Mouse (Mus musculus) embryonic facial prominence, embryonic 14.5 days (tissue): ENCODE measurements at regions not wholly inside any gene's neighbourhood (a gene's known extent, or its start where the extent isn't known, plus 50 kb on each side); places are given as distances from the start of the nearest gene placed in this dataset.
A peak's percentile ranks its signal among the peaks of the same experiment; 100 is the strongest.

Experiments
- ATAC-seq: fragments of 200-750 bp; cut with Nextera tagmentation; 2 replicates; pipeline ENCODE4 v1.8.0; 2017; ENCODE audit warnings: low read depth, moderate number of reproducible peaks, moderate TSS enrichment
- DNase-seq: peaks from one replicate; pipeline ENCODE4 v3.0.0-alpha.2; 2015; ENCODE audit warnings: low spot score
- H3K27ac ChIP-seq: fragments of 300-500 bp; sonication (generic); replicated peaks from 2 replicates; pipeline ENCODE4 v1.5.1; 2014; ENCODE audit warnings: low read depth, mild to moderate bottlenecking, low read length, moderate library complexity
- H3K27me3 ChIP-seq: fragments of 300-500 bp; sonication (generic); replicated peaks from 2 replicates; pipeline ENCODE4 v1.6.1; 2014; ENCODE audit warnings: low read length; ENCODE audit not compliant: control insufficient read depth, insufficient read depth
- H3K36me3 ChIP-seq: fragments of 300-500 bp; sonication (generic); 2 replicates; pipeline ENCODE4 v1.6.1; 2014; ENCODE audit warnings: low read length, mixed read lengths; ENCODE audit not compliant: control insufficient read depth, insufficient read depth
- H3K4me1 ChIP-seq: fragments of 300-500 bp; sonication (generic); 2 replicates; pipeline ENCODE4 v1.6.1; 2014; ENCODE audit warnings: antibody characterized with exemption, low read length; ENCODE audit not compliant: control insufficient read depth, insufficient read depth
- H3K4me2 ChIP-seq: fragments of 300-500 bp; sonication (generic); 2 replicates; pipeline ENCODE4 v1.6.1; 2014; ENCODE audit warnings: low read depth, mild to moderate bottlenecking, low read length, moderate library complexity, mixed read lengths
- H3K4me3 ChIP-seq: fragments of 300-500 bp; sonication (generic); 2 replicates; pipeline ENCODE4 v1.5.1; 2014; ENCODE audit warnings: low read depth, mild to moderate bottlenecking, low read length
- H3K9ac ChIP-seq: fragments of 300-500 bp; sonication (generic); 2 replicates; pipeline ENCODE4 v1.6.1; 2014; ENCODE audit warnings: low read depth, mild to moderate bottlenecking, low read length, moderate library complexity, mixed read lengths
- H3K9me3 ChIP-seq: fragments of 300-500 bp; sonication (generic); 2 replicates; pipeline ENCODE4 v1.6.1; 2016; ENCODE audit warnings: low read length; ENCODE audit not compliant: control insufficient read depth
- WGBS: fragments of 180-500 bp; shearing (Covaris S2); extraction: QIAGEN DNeasy Blood & Tissue Kit; methylation state at CpG from one replicate; pipeline ENCODE4 v1.1.7; 2014; 5-methylcytosine and 5-hydroxymethylcytosine counted together

GRCm38 (mm10) chr5:75835556-75835961, 142.7 kb downstream of the Kdr start:
- Histone ChIP-seq H3K27me3 (no peaks in the 10 kb centered on the region), H3K4me1 (peaks cover 7% of the 10 kb centered on the region; the same call in 1 of the 2 replicates), H3K27ac (peak overlapping the region; percentile 35), H3K4me3 (peak overlapping the region; percentile 18), H3K9ac (peak overlapping the region; percentile 23; the same call in 1 of the 2 replicates), H3K36me3 (no peaks in the 10 kb centered on the region), H3K4me2 (peak overlapping the region; percentile 52), H3K9me3 (no peaks in the 10 kb centered on the region)
- ATAC-seq, result peak; percentile 67
- WGBS, result 28% methylated on average over 20 of the region's 20 CpGs
- peak; percentile 81 for DNase-seq

- Histone ChIP-seq H3K9me3 (no peaks in the 10 kb centered on the region), H3K4me2 (peak overlapping the region; percentile 52), H3K4me3 (peak overlapping the region; percentile 18), H3K27me3 (no peaks in the 10 kb centered on the region), H3K36me3 (no peaks in the 10 kb centered on the region), H3K4me1 (peaks cover 7% of the 10 kb centered on the region; the same call in 1 of the 2 replicates), H3K9ac (peak overlapping the region; percentile 23; the same call in 1 of the 2 replicates), H3K27ac (peak overlapping the region; percentile 35)
- 34% methylated on average over 17 of the region's 17 CpGs for WGBS
- DNase-seq (peak; percentile 61), ATAC-seq (peak; percentile 37)
Observed at GRCm38 (mm10) chr5:75834766-75835555, 143.3 kb downstream of the Kdr start.

GRCm38 (mm10) chr5:75832341-75832740, 145.9 kb downstream of the Kdr start:
- DNase-seq (no peak), ATAC-seq (no peak)
- H3K4me3 ChIP-seq, result no peak overlapping the region
- no peaks in the 10 kb centered on the region for H3K27me3 ChIP-seq
- no peak overlapping the region for H3K9ac ChIP-seq
- no peaks in the 10 kb centered on the region for H3K36me3 ChIP-seq
- H3K4me2 ChIP-seq, result no peak overlapping the region
- peaks cover 7% of the 10 kb centered on the region; the same call in 1 of the 2 replicates for H3K4me1 ChIP-seq
- H3K9me3 ChIP-seq, result no peaks in the 10 kb centered on the region
- no peak overlapping the region for H3K27ac ChIP-seq
- 85% methylated on average over 5 of the region's 5 CpGs for WGBS

- no peak overlapping the region for H3K9ac ChIP-seq
- H3K4me2 ChIP-seq, result no peak overlapping the region
- DNase-seq (peak; percentile 11), ATAC-seq (no peak)
- 50% methylated on average over 6 of the region's 6 CpGs for WGBS
- H3K27ac ChIP-seq, result no peak overlapping the region
- H3K4me3 ChIP-seq, result no peak overlapping the region
- H3K4me1 ChIP-seq, result peaks cover 4% of the 10 kb centered on the region; the same call in 1 of the 2 replicates
- H3K9me3 ChIP-seq, result no peaks in the 10 kb centered on the region
- H3K36me3 ChIP-seq, result no peaks in the 10 kb centered on the region
- H3K27me3 ChIP-seq, result no peaks in the 10 kb centered on the region
Observed at GRCm38 (mm10) chr5:75829850-75830625, 148.2 kb downstream of the Kdr start.

GRCm38 (mm10) chr5:75828332-75828731, 149.9 kb downstream of the Kdr start:
- no peak overlapping the region for H3K27ac ChIP-seq
- DNase-seq, result no peak
- ATAC-seq, result no peak
- H3K4me3 ChIP-seq, result no peak overlapping the region
- no peaks in the 10 kb centered on the region for H3K4me1 ChIP-seq
- H3K4me2 ChIP-seq, result no peak overlapping the region
- no peak overlapping the region for H3K9ac ChIP-seq
- H3K36me3 ChIP-seq, result no peaks in the 10 kb centered on the region
- 86% methylated on average over 5 of the region's 5 CpGs for WGBS
- H3K9me3 ChIP-seq, result no peaks in the 10 kb centered on the region
- no peaks in the 10 kb centered on the region for H3K27me3 ChIP-seq

- DNase-seq, result no peak
Observed at GRCm38 (mm10) chr5:75826283-75827098, 151.8 kb downstream of the Kdr start.

GRCm38 (mm10) chr5:75825576-75825975, 152.7 kb downstream of the Kdr start:
- Histone ChIP-seq H3K27me3 (no peaks in the 10 kb centered on the region), H3K4me3 (no peak overlapping the region)
- 72% methylated on average over 5 of the region's 5 CpGs for WGBS

More at GRCm38 (mm10) chr5:75826283-75827098, 151.8 kb downstream of the Kdr start:
- 71% methylated on average over 10 of the region's 10 CpGs for WGBS
- Histone ChIP-seq H3K4me3 (no peak overlapping the region), H3K36me3 (no peaks in the 10 kb centered on the region), H3K4me2 (no peak overlapping the region), H3K27ac (no peak overlapping the region), H3K9me3 (no peaks in the 10 kb centered on the region), H3K9ac (no peak overlapping the region), H3K4me1 (no peaks in the 10 kb centered on the region), H3K27me3 (no peaks in the 10 kb centered on the region)
- no peak for ATAC-seq

GRCm38 (mm10) chr5:75824660-75825059, 153.6 kb downstream of the Kdr start:
- 85% methylated on average over 4 of the region's 4 CpGs for WGBS

More at GRCm38 (mm10) chr5:75825576-75825975, 152.7 kb downstream of the Kdr start:
- H3K9ac ChIP-seq, result no peak overlapping the region
- ATAC-seq (no peak), DNase-seq (no peak)
- no peak overlapping the region for H3K27ac ChIP-seq
- H3K4me1 ChIP-seq, result no peaks in the 10 kb centered on the region
- H3K4me2 ChIP-seq, result no peak overlapping the region
- no peaks in the 10 kb centered on the region for H3K9me3 ChIP-seq
- no peaks in the 10 kb centered on the region for H3K36me3 ChIP-seq

More at GRCm38 (mm10) chr5:75824660-75825059, 153.6 kb downstream of the Kdr start:
- no peak overlapping the region for H3K4me3 ChIP-seq
- H3K4me2 ChIP-seq, result no peak overlapping the region
- H3K4me1 ChIP-seq, result no peaks in the 10 kb centered on the region
- no peaks in the 10 kb centered on the region for H3K9me3 ChIP-seq
- DNase-seq, result no peak
- no peak overlapping the region for H3K27ac ChIP-seq
- H3K27me3 ChIP-seq, result no peaks in the 10 kb centered on the region
- ATAC-seq, result no peak
- no peak overlapping the region for H3K9ac ChIP-seq
- H3K36me3 ChIP-seq, result no peaks in the 10 kb centered on the region
